Mouse (Mus musculus) C2C12 (cell line): ENCODE results near the gene Ifitm6. TPM values are rescaled to one million over a fixed set of nuclear protein-coding genes. Genes with fewer than 3 reads are reported as not detected.

Source experiments
- H3K27me3 ChIP-seq: one replicate; pipeline ENCODE4 v1.6.1; 2011; ENCODE audit not compliant: control insufficient read depth, insufficient read depth, insufficient read length
- H3K36me3 ChIP-seq: one replicate; pipeline ENCODE4 v1.6.1; 2011; ENCODE audit not compliant: control insufficient read depth, insufficient read depth
- H3K4me3 ChIP-seq: one replicate; pipeline ENCODE4 v1.5.1; 2011; ENCODE audit warnings: mild to moderate bottlenecking, control low read depth; ENCODE audit not compliant: poor library complexity, insufficient read depth, severe bottlenecking
- H3K79me2 ChIP-seq: one replicate; pipeline ENCODE4 v1.6.1; 2011; ENCODE audit not compliant: control insufficient read depth, insufficient read depth
- H3K79me3 ChIP-seq: one replicate; pipeline ENCODE4 v1.6.1; 2011; ENCODE audit warnings: low read depth, control low read depth
- H3ac ChIP-seq: one replicate; pipeline ENCODE3; 2011; ENCODE audit warnings: low read depth; ENCODE audit not compliant: control insufficient read depth, insufficient read length
- CEBPB ChIP-seq: IDR thresholded peaks from one replicate; pipeline ENCODE4 v1.6.1; 2011; ENCODE audit warnings: low read depth, mild to moderate bottlenecking, control low read depth, moderate library complexity
- CTCF ChIP-seq: IDR thresholded peaks from one replicate; pipeline ENCODE4 v1.5.1; 2011; ENCODE audit not compliant: control insufficient read depth, insufficient read depth, insufficient read length
- FOSL1 ChIP-seq: IDR thresholded peaks from one replicate; pipeline ENCODE4 v1.8.0; 2011; ENCODE audit warnings: mild to moderate bottlenecking, low read length; ENCODE audit not compliant: poor library complexity, insufficient read depth, severe bottlenecking
- MAX ChIP-seq: IDR thresholded peaks from one replicate; pipeline ENCODE4 v1.6.1; 2011; ENCODE audit warnings: mild to moderate bottlenecking, control low read depth
- MYOD1 ChIP-seq: IDR thresholded peaks from one replicate; pipeline ENCODE4 v1.6.1; 2011; ENCODE audit warnings: low read depth; ENCODE audit not compliant: control insufficient read depth, insufficient read length
- MYOG ChIP-seq: IDR thresholded peaks from one replicate; pipeline ENCODE4 v1.6.1; 2011; ENCODE audit not compliant: control insufficient read depth, insufficient read length; ENCODE audit errors: extremely low read depth
- USF1 ChIP-seq: IDR thresholded peaks from one replicate; pipeline ENCODE4 v1.6.1; 2011; ENCODE audit warnings: low read depth, mild to moderate bottlenecking, control low read depth, moderate library complexity
- polyA plus RNA-seq: library from polyadenylated mRNA; unstranded; fragments of >200 nt; fragmentation: generic; extraction: Trizol; gene quantifications from one replicate; pipeline ENCODE4 v1.2.1, GENCODE M21; 2012; ENCODE audit warnings: missing spikeins

Ifitm6 gene
- polyA plus RNA-seq, 1 experiment, result 1.3 TPM

DNA sequence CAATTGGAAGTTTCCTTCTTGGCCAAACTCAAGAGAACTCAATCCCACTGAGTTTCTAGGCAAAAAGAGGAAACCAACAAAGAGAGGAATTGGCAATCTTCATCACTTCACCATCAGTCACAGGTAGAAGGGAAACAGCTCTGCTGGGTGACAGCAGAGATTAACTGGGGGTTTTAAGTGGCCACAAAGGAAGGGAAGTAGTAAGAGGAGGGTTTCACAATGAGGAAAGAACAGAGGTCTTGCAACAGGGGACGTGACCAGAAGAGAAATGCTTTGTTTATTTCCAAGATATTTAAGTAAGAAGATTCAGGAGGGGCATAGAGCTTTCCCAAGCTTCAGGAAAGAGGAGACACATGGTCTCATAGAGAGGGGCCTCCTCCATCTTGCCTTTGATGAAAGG, 19.9 kb downstream of the Ifitm6 start:
- Histone ChIP-seq H3K36me3 (no peaks in the 10 kb centered on the region), H3ac (no peak overlapping the region), H3K4me3 (no peak overlapping the region), H3K27me3 (no peaks in the 10 kb centered on the region), H3K79me2 (no peaks in the 10 kb centered on the region), H3K79me3 (no peaks in the 10 kb centered on the region)
- TF ChIP-seq CTCF, result no peak
- TF ChIP-seq CEBPB, result no peak
- TF ChIP-seq MYOG, result no peak
- TF ChIP-seq MAX, result no peak

DNA sequence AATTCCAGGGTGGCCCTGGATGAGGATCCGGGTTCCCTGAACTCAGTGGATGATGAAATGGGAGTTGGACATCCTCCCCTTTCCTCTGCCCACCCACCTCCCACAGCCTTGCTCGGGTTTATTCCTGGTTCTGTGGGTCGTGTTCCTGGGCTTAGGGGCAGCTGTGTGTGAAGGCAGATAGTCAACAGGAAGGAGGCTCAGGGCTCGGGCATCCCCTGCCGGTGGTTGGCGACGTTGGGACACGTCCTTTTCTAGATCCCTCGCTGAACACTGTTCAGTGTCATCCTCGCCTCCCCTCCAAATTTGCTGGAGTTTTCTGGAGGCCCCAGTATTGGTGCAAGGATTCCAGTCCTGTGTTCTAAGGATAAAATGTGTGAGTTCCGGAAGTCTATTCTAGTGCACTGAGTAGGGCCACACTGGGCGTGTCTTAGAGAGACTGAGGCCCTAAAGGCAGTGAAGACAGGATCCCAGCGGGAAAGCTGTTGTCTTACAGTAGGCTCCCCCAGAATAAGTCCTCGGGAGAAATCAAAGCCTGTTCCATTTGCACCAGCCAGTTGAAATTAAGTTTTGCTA, 26.5 kb downstream of the Ifitm6 start:
- TF ChIP-seq MAX (no peak), CEBPB (no peak), FOSL1 (no peak), MYOD1 (no peak), MYOG (no peak), USF1 (no peak), CTCF (no peak)
- no peak overlapping the region for H3ac ChIP-seq
- no peak overlapping the region for H3K4me3 ChIP-seq
- H3K27me3 ChIP-seq, result no peaks in the 10 kb centered on the region
- no peaks in the 10 kb centered on the region for H3K79me2 ChIP-seq
- no peaks in the 10 kb centered on the region for H3K79me3 ChIP-seq
- H3K36me3 ChIP-seq, result no peaks in the 10 kb centered on the region

- Histone ChIP-seq H3K79me2 (no peaks in the 10 kb centered on the region), H3K4me3 (no peak overlapping the region), H3K27me3 (no peaks in the 10 kb centered on the region), H3K79me3 (no peaks in the 10 kb centered on the region), H3ac (no peak overlapping the region), H3K36me3 (no peaks in the 10 kb centered on the region)
- TF ChIP-seq MYOD1 (no peak), FOSL1 (no peak), MYOG (no peak), CEBPB (no peak), CTCF (no peak), MAX (no peak), USF1 (no peak)
Measured at GRCm38 (mm10) chr7:140990622-140991021, 27.1 kb downstream of the Ifitm6 start.

DNA sequence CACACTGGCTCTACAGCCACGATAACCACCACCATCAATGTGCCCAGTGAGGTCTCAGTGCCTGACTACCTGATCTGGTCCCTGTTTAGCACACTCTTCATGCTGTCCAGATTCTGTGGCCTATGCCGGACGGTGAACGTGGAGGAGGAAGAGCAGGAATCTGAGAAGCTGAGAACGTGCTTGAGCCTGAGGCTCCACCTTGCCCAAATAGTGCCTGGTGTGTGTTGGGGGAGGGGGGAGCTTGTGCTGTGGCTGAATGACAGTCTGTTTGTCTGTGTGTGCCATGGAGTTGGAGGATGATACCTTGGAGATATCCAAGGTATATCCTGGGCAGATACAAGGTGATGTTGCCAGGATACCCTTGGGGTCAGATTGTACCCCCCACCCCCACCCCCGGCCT, 27.5 kb downstream of the Ifitm6 start:
- H3ac ChIP-seq, result no peak overlapping the region
- no peaks in the 10 kb centered on the region for H3K79me2 ChIP-seq
- no peak for TF ChIP-seq USF1

DNA sequence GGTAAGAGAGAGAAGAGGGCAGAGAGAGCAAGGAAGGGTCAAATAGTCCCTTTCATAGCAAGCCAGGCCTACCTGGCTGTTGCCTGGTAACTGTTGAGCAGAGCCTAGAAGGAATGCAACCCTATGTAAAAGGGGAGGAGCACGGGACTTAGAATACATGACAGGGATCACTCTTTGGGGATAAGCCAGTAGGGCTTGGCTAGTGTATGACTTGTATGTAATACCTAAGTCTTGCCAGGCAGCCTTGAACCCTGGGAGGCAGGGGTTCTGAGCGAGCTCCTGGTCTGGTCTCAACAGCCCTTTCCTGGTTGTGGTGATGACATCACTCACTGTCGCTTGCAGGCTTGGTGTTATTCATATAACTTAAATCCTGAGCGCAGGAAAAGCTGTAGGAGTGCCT, 28.7 kb downstream of the Ifitm6 start:
- Histone ChIP-seq H3K79me2 (no peaks in the 10 kb centered on the region), H3K4me3 (no peak overlapping the region), H3K27me3 (no peaks in the 10 kb centered on the region), H3K79me3 (no peaks in the 10 kb centered on the region), H3ac (no peak overlapping the region), H3K36me3 (no peaks in the 10 kb centered on the region)
- TF ChIP-seq MAX, result no peak
- no peak for TF ChIP-seq CTCF
- no peak for TF ChIP-seq CEBPB
- TF ChIP-seq MYOD1, result no peak
- no peak for TF ChIP-seq USF1
- TF ChIP-seq MYOG, result no peak
- no peak for TF ChIP-seq FOSL1

More for the DNA sequence above, 27.5 kb downstream of the Ifitm6 start:
- no peaks in the 10 kb centered on the region for H3K36me3 ChIP-seq
- H3K4me3 ChIP-seq, result no peak overlapping the region
- H3K79me3 ChIP-seq, result no peaks in the 10 kb centered on the region
- H3K27me3 ChIP-seq, result no peaks in the 10 kb centered on the region

DNA sequence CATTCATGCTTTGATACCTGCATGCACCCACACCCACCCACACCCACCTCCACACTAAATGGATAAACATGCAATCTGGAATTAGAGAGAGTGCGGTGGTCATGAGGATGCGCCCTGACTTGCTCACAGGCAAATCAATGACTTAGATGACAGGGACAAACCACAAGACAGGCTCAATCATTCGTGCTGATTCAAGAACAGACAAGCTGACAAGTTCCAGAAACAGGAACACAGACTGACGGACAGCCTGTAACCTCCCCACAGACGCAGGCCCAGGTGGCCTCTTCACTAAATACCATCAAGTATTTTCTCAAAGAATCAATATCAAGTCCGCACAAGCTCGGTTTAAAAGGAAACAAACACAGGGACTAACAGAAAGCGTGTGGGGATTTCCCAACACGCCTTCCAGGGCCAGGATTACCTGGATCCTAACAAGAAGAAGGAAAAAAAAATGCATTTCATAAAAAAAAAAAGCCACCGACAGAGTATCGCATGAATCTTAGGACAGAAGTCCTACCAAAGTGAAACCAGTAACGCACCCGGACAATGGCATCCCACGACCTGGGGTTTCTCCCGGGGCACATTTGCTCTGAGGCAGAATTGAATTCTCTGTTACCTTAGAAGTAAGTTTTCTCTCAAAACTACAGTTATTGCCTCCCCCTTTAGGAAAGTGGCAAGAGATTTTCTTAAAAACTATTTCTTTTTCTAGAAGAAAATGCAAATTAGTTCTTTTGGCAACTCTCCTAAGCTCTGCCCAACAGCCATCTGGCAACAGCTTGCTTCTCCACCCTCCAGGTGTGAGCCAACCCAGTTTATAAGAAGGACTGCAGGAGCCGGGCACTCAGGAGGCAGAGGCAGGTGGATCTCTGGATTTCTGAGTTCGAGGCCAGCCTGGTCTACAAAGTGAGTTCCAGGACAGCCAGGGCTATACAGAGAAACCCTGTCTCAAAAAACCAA, 30.3 kb downstream of the Ifitm6 start:
- no peak overlapping the region for H3K4me3 ChIP-seq
- no peaks in the 10 kb centered on the region for H3K27me3 ChIP-seq
- H3K79me2 ChIP-seq, result no peaks in the 10 kb centered on the region
- no peak overlapping the region for H3ac ChIP-seq
- no peaks in the 10 kb centered on the region for H3K36me3 ChIP-seq
- H3K79me3 ChIP-seq, result no peaks in the 10 kb centered on the region
- TF ChIP-seq CTCF (no peak), MYOG (no peak), CEBPB (no peak), MYOD1 (no peak), MAX (no peak), USF1 (no peak), FOSL1 (no peak)
